Mouse (Mus musculus) frontal cortex, postnatal 14 days (tissue): ENCODE measurements at regions not wholly inside any gene's neighbourhood (a gene's known extent, or its start where the extent isn't known, plus 50 kb on each side); places are given as distances from the start of the nearest gene placed in this dataset.

Source experiments
- DNase-seq, 2 experiments: peaks; one replicate each; pipeline ENCODE4 v3.0.0; 2022; ENCODE audit warnings: low spot score in 2 of 2

- no peak for DNase-seq
Measured at GRCm38 (mm10) chr12:55926276-55926973, 90.3 kb downstream of the Brms1l start.
